Mouse (Mus musculus) kidney, embryonic 16.5 days (tissue): ENCODE data around the gene Rin3. TPM values are rescaled to one million over a fixed set of nuclear protein-coding genes. Genes with fewer than 3 reads are reported as not detected.

Source experiments
- ATAC-seq: fragments of 200-750 bp; cut with Nextera tagmentation; 2 replicates; pipeline ENCODE4 v1.8.0; 2017; ENCODE audit warnings: moderate TSS enrichment; ENCODE audit not compliant: low FRiP score, low TSS enrichment
- H3K27ac ChIP-seq: fragments of 300-500 bp; sonication (generic); 2 replicates; pipeline ENCODE4 v1.5.1; 2014; ENCODE audit warnings: low read length
- H3K27me3 ChIP-seq: fragments of 300-500 bp; sonication (generic); 2 replicates; pipeline ENCODE4 v1.6.1; 2014; ENCODE audit warnings: low read length, control low read depth, mixed read lengths; ENCODE audit not compliant: insufficient read depth
- H3K36me3 ChIP-seq: fragments of 300-500 bp; sonication (generic); 2 replicates; pipeline ENCODE4 v1.6.1; 2014; ENCODE audit warnings: low read length, control low read depth, mixed read lengths; ENCODE audit not compliant: insufficient read depth
- H3K4me1 ChIP-seq: fragments of 300-500 bp; sonication (generic); 2 replicates; pipeline ENCODE4 v1.6.1; 2014; ENCODE audit warnings: low read length, control low read depth, mixed read lengths; ENCODE audit not compliant: insufficient read depth
- H3K4me2 ChIP-seq: fragments of 300-500 bp; sonication (generic); replicated peaks from 2 replicates; pipeline ENCODE4 v1.6.1; 2014; ENCODE audit warnings: low read depth, low read length
- H3K4me3 ChIP-seq: fragments of 300-500 bp; sonication (generic); 2 replicates; pipeline ENCODE4 v1.5.1; 2014; ENCODE audit warnings: mild to moderate bottlenecking, low read length
- H3K9ac ChIP-seq: fragments of 300-500 bp; sonication (generic); replicated peaks from 2 replicates; pipeline ENCODE4 v1.6.1; 2014; ENCODE audit warnings: low read length
- H3K9me3 ChIP-seq: fragments of 300-500 bp; sonication (generic); 2 replicates; pipeline ENCODE4 v1.6.1; 2016; ENCODE audit warnings: low read length, control low read depth
- WGBS: fragments of 180-500 bp; shearing (Covaris S2); extraction: QIAGEN DNeasy Blood & Tissue Kit; methylation state at CpG from one replicate; pipeline ENCODE4 v1.1.7; 2014; 5-methylcytosine and 5-hydroxymethylcytosine counted together
- polyA plus RNA-seq: library from polyadenylated mRNA; unstranded; fragments of >200 nt; fragmentation: Nextera tagmentation; extraction: Ambion mirVana; gene quantifications from 2 replicates; pipeline ENCODE4 v1.2.1, GENCODE M21; 2015

Rin3 gene
- polyA plus RNA-seq, 1 experiment from 2014 or later, result 9.1 TPM

DNA sequence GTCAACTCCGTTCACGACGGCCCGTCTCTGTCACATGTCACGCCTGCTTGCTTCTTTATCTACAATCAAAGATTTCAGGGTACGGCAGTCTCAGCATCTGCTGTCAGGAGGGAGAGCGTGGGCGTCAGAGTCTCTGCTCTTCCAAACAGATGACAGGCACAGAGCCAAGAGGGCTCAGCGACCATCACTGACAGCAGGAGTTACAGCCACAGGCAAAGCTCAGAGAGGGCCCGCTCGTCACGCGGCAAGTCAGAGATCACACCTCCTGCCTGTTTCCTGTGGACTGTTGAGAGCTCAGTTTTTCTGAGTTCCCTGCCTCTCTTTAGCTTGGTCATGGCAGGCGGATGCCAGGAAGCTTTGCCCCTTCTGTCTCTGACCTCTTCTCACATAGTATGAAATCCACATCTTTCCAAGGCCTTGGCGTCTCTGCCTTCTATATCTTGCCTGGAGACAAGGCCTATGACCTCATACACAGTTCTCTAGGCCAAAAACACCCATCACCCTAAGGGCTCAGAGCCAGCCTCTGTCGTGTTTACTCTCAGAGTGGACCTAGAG is 25.7 kb downstream of the Rin3 start:
- WGBS, result 15% methylated on average over 16 of the region's 16 CpGs
- Histone ChIP-seq H3K36me3 (0 out of 2 replicates have a peak, but pooled peaks cover 9% of the 10 kb centered on the region), H3K4me3 (no peak overlapping the region), H3K27me3 (no peaks in the 10 kb centered on the region), H3K4me1 (peaks cover 42% of the 10 kb centered on the region), H3K9ac (peak overlapping the region; percentile 38), H3K9me3 (no peaks in the 10 kb centered on the region), H3K27ac (peak overlapping the region; percentile 43; the same call in 1 of the 2 replicates), H3K4me2 (0 out of 2 replicates have a peak overlapping the region, but pooled peaks have one; percentile 10)
- peak; percentile 81 for ATAC-seq

DNA sequence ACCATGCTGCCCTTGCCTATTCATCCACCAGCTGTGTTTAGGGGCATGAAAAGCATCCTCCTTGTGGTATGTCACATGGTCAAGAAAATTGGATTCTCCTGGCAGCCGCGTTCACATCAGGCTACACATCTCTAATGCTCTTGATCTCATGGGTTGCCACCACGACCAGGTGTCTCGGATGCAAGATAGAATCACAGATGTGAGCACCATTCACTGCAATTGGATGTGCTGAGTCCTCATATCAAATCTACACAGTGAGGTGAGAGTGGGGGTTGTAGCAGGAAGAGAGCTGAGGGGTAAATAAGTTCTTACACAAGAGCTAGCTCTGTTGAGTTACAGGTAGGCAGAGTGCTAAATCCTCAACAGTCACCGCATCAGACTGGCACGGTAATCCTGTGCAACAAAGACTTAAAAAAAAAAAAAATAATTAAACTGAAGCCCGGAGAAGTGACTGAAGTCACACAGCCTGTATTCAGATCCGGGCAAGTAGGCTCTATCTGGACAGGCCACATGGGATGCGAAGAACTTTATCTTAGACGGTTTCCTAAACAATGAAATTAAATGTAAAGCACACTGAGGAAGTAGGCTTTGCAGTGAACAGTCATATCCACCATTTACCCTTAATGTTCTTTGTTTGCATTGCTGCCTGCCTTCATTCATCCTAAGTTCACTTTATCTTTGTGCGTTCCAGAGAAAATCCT is 26.4 kb downstream of the Rin3 start:
- H3K9me3 ChIP-seq, result no peaks in the 10 kb centered on the region
- H3K9ac ChIP-seq, result no peak overlapping the region
- ATAC-seq, result no peak
- H3K27ac ChIP-seq, result no peak overlapping the region
- 95% methylated on average over 11 of the region's 11 CpGs for WGBS
- 0 out of 2 replicates have a peak, but pooled peaks cover 9% of the 10 kb centered on the region for H3K36me3 ChIP-seq
- no peak overlapping the region for H3K4me3 ChIP-seq
- no peaks in the 10 kb centered on the region for H3K27me3 ChIP-seq
- peaks cover 35% of the 10 kb centered on the region for H3K4me1 ChIP-seq
- no peak overlapping the region for H3K4me2 ChIP-seq

- Histone ChIP-seq H3K4me3 (no peak overlapping the region), H3K9me3 (no peaks in the 10 kb centered on the region), H3K27me3 (no peaks in the 10 kb centered on the region), H3K9ac (no peak overlapping the region), H3K4me1 (peaks cover 32% of the 10 kb centered on the region), H3K27ac (no peak overlapping the region), H3K4me2 (no peak overlapping the region), H3K36me3 (peaks cover 12% of the 10 kb centered on the region; the same call in 1 of the 2 replicates)
- 86% methylated on average over 8 of the region's 8 CpGs for WGBS
- ATAC-seq, result no peak
Measured at GRCm38 (mm10) chr12:102309800-102310195, 26.9 kb downstream of the Rin3 start.

- Histone ChIP-seq H3K9ac (no peak overlapping the region), H3K9me3 (no peaks in the 10 kb centered on the region), H3K4me3 (no peak overlapping the region), H3K4me2 (no peak overlapping the region), H3K4me1 (peaks cover 27% of the 10 kb centered on the region), H3K36me3 (peaks cover 16% of the 10 kb centered on the region; the same call in 1 of the 2 replicates), H3K27me3 (no peaks in the 10 kb centered on the region), H3K27ac (no peak overlapping the region)
- no peak for ATAC-seq
- WGBS, result 91% methylated on average over 3 of the region's 3 CpGs
Measured at GRCm38 (mm10) chr12:102310261-102310660, 27.4 kb downstream of the Rin3 start.

- 75% methylated on average over 5 of the region's 5 CpGs for WGBS
- Histone ChIP-seq H3K9me3 (no peaks in the 10 kb centered on the region), H3K4me3 (no peak overlapping the region), H3K27ac (no peak overlapping the region), H3K36me3 (peaks cover 21% of the 10 kb centered on the region; the same call in 1 of the 2 replicates), H3K4me2 (no peak overlapping the region), H3K9ac (no peak overlapping the region), H3K27me3 (no peaks in the 10 kb centered on the region), H3K4me1 (peaks cover 21% of the 10 kb centered on the region)
- ATAC-seq, result no peak
Measured at GRCm38 (mm10) chr12:102311454-102311853, 28.6 kb downstream of the Rin3 start.

DNA sequence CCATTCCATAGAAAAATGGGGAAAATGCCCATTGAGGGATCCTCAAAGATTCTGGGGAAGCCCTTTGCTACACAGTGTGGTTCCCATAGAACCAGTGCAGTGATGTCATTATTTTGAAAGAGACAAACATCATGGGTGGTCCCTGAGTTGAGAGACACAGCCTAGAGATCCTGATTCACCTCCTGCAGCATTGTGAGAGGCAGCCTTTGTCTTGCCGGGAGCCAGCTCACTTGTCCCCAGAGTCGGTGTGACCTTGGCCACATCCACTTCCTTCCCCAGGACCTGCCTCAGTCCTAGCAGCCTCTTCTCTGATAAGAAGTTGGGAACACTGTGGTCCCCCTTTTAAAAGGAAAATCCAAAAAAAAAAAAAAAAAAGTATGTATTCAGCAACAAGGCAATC is 36.3 kb downstream of the Rin3 start:
- H3K4me3 ChIP-seq, result no peak overlapping the region
- H3K36me3 ChIP-seq, result peaks cover 12% of the 10 kb centered on the region; the same call in 1 of the 2 replicates
- no peaks in the 10 kb centered on the region for H3K9me3 ChIP-seq
- ATAC-seq, result peak; percentile 17; the same call in 1 of the 2 replicates
- H3K27me3 ChIP-seq, result no peaks in the 10 kb centered on the region
- 62% methylated on average over 2 of the region's 2 CpGs for WGBS
- H3K4me2 ChIP-seq, result no peak overlapping the region
- peaks cover 19% of the 10 kb centered on the region; the same call in 1 of the 2 replicates for H3K4me1 ChIP-seq
- no peak overlapping the region for H3K9ac ChIP-seq
- peak overlapping the region; percentile 72; the same call in 1 of the 2 replicates for H3K27ac ChIP-seq

DNA sequence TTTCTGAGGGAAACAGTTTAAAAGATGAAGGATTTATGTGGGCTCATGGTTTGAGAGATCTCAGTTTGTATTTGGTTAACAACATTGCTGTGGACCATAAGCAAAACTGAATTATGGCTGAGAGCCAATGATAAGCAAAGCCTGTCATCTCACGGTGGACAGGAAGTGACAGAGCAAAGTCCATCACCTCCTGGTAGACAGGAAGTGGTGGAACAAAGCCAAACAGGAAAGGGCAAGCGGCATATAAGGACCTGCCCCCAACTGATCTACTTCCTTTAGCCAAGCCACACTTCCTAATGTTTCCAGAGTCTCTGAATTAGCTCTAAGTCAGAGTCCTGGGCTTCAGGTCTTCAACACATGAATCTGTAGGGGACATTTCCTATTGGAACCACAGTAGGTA is 37.1 kb downstream of the Rin3 start:
- Histone ChIP-seq H3K4me2 (no peak overlapping the region), H3K4me1 (peaks cover 19% of the 10 kb centered on the region; the same call in 1 of the 2 replicates)

DNA sequence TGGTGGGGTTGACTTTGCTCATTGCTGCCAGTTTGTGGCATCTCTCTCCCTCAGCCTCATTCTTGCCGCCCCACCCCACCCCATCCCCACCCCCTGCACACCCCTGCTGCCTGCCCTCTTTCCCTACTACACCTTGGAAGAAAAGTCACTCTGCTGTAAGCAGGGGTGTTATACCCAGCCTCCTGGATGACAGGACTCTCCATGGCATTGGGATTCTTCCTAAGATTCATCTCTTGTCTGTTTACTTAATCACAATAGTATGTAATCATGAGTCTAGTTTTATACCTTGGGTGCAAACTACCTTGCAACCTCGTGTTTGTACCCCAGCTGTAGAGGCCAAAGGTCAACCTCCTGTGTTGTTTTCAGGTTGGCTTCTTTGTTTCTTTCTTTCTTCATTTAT is 37.5 kb downstream of the Rin3 start:
- H3K4me1 ChIP-seq, result peaks cover 19% of the 10 kb centered on the region; the same call in 1 of the 2 replicates
- no peak for ATAC-seq
- peak overlapping the region; percentile 70 for H3K27ac ChIP-seq
- WGBS, result 60% methylated on average over 2 of the region's 2 CpGs
- H3K9me3 ChIP-seq, result no peaks in the 10 kb centered on the region
- H3K4me2 ChIP-seq, result no peak overlapping the region
- H3K36me3 ChIP-seq, result 0 out of 2 replicates have a peak, but pooled peaks cover 4% of the 10 kb centered on the region
- no peak overlapping the region for H3K4me3 ChIP-seq
- H3K27me3 ChIP-seq, result no peaks in the 10 kb centered on the region
- no peak overlapping the region for H3K9ac ChIP-seq

More for the DNA sequence above, 37.1 kb downstream of the Rin3 start:
- no peak overlapping the region for H3K9ac ChIP-seq
- WGBS, result 63% methylated on average over 2 of the region's 2 CpGs
- peak; percentile 63; the same call in 1 of the 2 replicates for ATAC-seq
- H3K4me3 ChIP-seq, result no peak overlapping the region
- peaks cover 8% of the 10 kb centered on the region; the same call in 1 of the 2 replicates for H3K36me3 ChIP-seq
- H3K27ac ChIP-seq, result peak overlapping the region; percentile 72
- no peaks in the 10 kb centered on the region for H3K9me3 ChIP-seq
- H3K27me3 ChIP-seq, result no peaks in the 10 kb centered on the region

GRCm38 (mm10) chr12:102321064-102321728 is 38.3 kb downstream of the Rin3 start:
- H3K9ac ChIP-seq, result no peak overlapping the region
- H3K4me1 ChIP-seq, result peaks cover 19% of the 10 kb centered on the region; the same call in 1 of the 2 replicates
- H3K27ac ChIP-seq, result no peak overlapping the region
- H3K4me2 ChIP-seq, result no peak overlapping the region
- H3K36me3 ChIP-seq, result 0 out of 2 replicates have a peak, but pooled peaks cover 7% of the 10 kb centered on the region
- WGBS, result 60% methylated on average over 4 of the region's 4 CpGs
- H3K9me3 ChIP-seq, result no peaks in the 10 kb centered on the region
- no peak for ATAC-seq
- H3K4me3 ChIP-seq, result no peak overlapping the region
- H3K27me3 ChIP-seq, result no peaks in the 10 kb centered on the region
